Mouse (Mus musculus) brain, embryonic 14.5 days (tissue): ENCODE results near the gene AL731706.1.

ENCODE experiments used
- CTCF ChIP-seq: fragments of 200-500 bp; IDR thresholded peaks from 2 replicates; pipeline ENCODE4 v1.5.1; 2012; ENCODE audit warnings: inconsistent platforms, mild to moderate bottlenecking, moderate library complexity, borderline replicate concordance; ENCODE audit not compliant: insufficient read depth, insufficient read length; ENCODE audit errors: extremely low read depth
- POLR2A ChIP-seq: fragments of 200-500 bp; IDR thresholded peaks from 2 replicates; pipeline ENCODE4 v1.6.1; 2012; ENCODE audit warnings: mild to moderate bottlenecking, inconsistent platforms, borderline replicate concordance; ENCODE audit not compliant: poor library complexity, insufficient read depth, insufficient read length, severe bottlenecking; ENCODE audit errors: extremely low read depth

DNA sequence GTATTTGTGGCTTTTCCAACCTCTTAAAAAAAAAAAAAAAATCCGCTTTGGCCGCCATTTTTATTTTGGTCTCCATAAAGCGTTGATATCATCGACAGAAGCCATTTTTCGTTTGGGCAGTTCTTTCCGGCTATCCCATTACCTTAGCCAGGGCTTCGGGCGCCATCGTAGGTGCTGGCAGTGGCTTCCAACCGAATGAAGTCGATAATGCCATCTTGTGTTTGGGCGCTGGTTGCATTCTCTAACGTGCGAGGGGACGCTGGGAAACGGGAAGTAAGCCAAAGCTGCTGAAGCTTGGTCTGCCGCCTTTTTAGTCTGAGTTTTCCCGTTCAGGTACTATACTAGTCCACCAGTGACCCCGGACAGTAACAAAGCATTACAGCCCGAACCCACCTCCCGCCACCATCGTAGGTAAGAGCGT is 772 bp upstream of the AL731706.1 start:
- TF ChIP-seq CTCF (peak; percentile 1; the same call in 1 of the 2 replicates), POLR2A (peak; percentile 51; the same call in 1 of the 2 replicates)
